Mouse (Mus musculus): ENCODE results near the gene Shank2. TPM values are rescaled to one million over a fixed set of nuclear protein-coding genes. Genes with fewer than 3 reads are reported as not detected.

Shank2 gene
- polyA plus RNA-seq, 1 experiment, result 2.0 TPM

GRCm38 (mm10) chr7:144390676-144391075 lies 388.9 kb downstream of the Shank2 start:
- H3K4me1 ChIP-seq (ENCODE audit: control insufficient read depth, insufficient read depth, low read length), result no peaks in the 10 kb centered on the region
- no peak for TF ChIP-seq POLR2A (IDR thresholded peaks at IDR 0.05; ENCODE audit: borderline replicate concordance, control insufficient read depth, low read depth, low read length)
- H3K4me3 ChIP-seq (replicated peaks; ENCODE audit: control insufficient read depth, low read depth, low read length), result no peak overlapping the region
- 74% methylated on average over 8 of the region's 8 CpGs for WGBS
- H3K27ac ChIP-seq (ENCODE audit: control insufficient read depth, insufficient read depth, low read depth, low read length, poor library complexity), result no peak overlapping the region

- Histone ChIP-seq H3K4me1 (ENCODE audit: control insufficient read depth, insufficient read depth, low read length) (no peaks in the 10 kb centered on the region), H3K27ac (ENCODE audit: control insufficient read depth, insufficient read depth, low read depth, low read length, poor library complexity) (no peak overlapping the region), H3K4me3 (replicated peaks; ENCODE audit: control insufficient read depth, low read depth, low read length) (no peak overlapping the region)
- TF ChIP-seq CTCF (IDR thresholded peaks at IDR 0.05; ENCODE audit: control insufficient read depth, insufficient read depth, low read length) (no peak), POLR2A (IDR thresholded peaks at IDR 0.05; ENCODE audit: borderline replicate concordance, control insufficient read depth, low read depth, low read length) (no peak)
- 65% methylated on average over 6 of the region's 6 CpGs for WGBS
Measured at GRCm38 (mm10) chr7:144391727-144392126, 390.0 kb downstream of the Shank2 start.

- no peak for TF ChIP-seq CTCF (IDR thresholded peaks at IDR 0.05; ENCODE audit: control insufficient read depth, insufficient read depth, low read length)
- Histone ChIP-seq H3K4me3 (replicated peaks; ENCODE audit: control insufficient read depth, low read depth, low read length) (no peak overlapping the region), H3K27ac (ENCODE audit: control insufficient read depth, insufficient read depth, low read depth, low read length, poor library complexity) (no peak overlapping the region), H3K4me1 (ENCODE audit: control insufficient read depth, insufficient read depth, low read length) (no peaks in the 10 kb centered on the region)
- 66% methylated on average over 4 of the region's 4 CpGs for WGBS
Measured at GRCm38 (mm10) chr7:144402492-144402891, 400.8 kb downstream of the Shank2 start.

GRCm38 (mm10) chr7:144407675-144408074 lies 405.9 kb downstream of the Shank2 start:
- TF ChIP-seq CTCF (IDR thresholded peaks at IDR 0.05; ENCODE audit: control insufficient read depth, insufficient read depth, low read length) (no peak), POLR2A (IDR thresholded peaks at IDR 0.05; ENCODE audit: borderline replicate concordance, control insufficient read depth, low read depth, low read length) (no peak)
- no peak overlapping the region for H3K4me3 ChIP-seq (replicated peaks; ENCODE audit: control insufficient read depth, low read depth, low read length)
- H3K27ac ChIP-seq (ENCODE audit: control insufficient read depth, insufficient read depth, low read depth, low read length, poor library complexity), result no peak overlapping the region
- H3K4me1 ChIP-seq (ENCODE audit: control insufficient read depth, insufficient read depth, low read length), result no peaks in the 10 kb centered on the region
- 48% methylated on average over 4 of the region's 4 CpGs for WGBS

GRCm38 (mm10) chr7:144408464-144409000 lies 406.8 kb downstream of the Shank2 start:
- Histone ChIP-seq H3K27ac (ENCODE audit: control insufficient read depth, insufficient read depth, low read depth, low read length, poor library complexity) (no peak overlapping the region), H3K4me1 (ENCODE audit: control insufficient read depth, insufficient read depth, low read length) (no peaks in the 10 kb centered on the region), H3K4me3 (replicated peaks; ENCODE audit: control insufficient read depth, low read depth, low read length) (no peak overlapping the region)
- TF ChIP-seq POLR2A (IDR thresholded peaks at IDR 0.05; ENCODE audit: borderline replicate concordance, control insufficient read depth, low read depth, low read length) (no peak), CTCF (IDR thresholded peaks at IDR 0.05; ENCODE audit: control insufficient read depth, insufficient read depth, low read length) (no peak)
- 64% methylated on average over 2 of the region's 2 CpGs for WGBS

GRCm38 (mm10) chr7:144409682-144410081 lies 408.0 kb downstream of the Shank2 start:
- Histone ChIP-seq H3K4me3 (replicated peaks; ENCODE audit: control insufficient read depth, low read depth, low read length) (no peak overlapping the region), H3K27ac (ENCODE audit: control insufficient read depth, insufficient read depth, low read depth, low read length, poor library complexity) (no peak overlapping the region), H3K4me1 (ENCODE audit: control insufficient read depth, insufficient read depth, low read length) (no peaks in the 10 kb centered on the region)
- WGBS, result 80% methylated on average over 18 of the region's 18 CpGs
- no peak for TF ChIP-seq CTCF (IDR thresholded peaks at IDR 0.05; ENCODE audit: control insufficient read depth, insufficient read depth, low read length)
- TF ChIP-seq POLR2A (IDR thresholded peaks at IDR 0.05; ENCODE audit: borderline replicate concordance, control insufficient read depth, low read depth, low read length), result no peak

- Histone ChIP-seq H3K27ac (ENCODE audit: control insufficient read depth, insufficient read depth, low read depth, low read length, poor library complexity) (no peak overlapping the region), H3K4me1 (ENCODE audit: control insufficient read depth, insufficient read depth, low read length) (no peaks in the 10 kb centered on the region), H3K4me3 (replicated peaks; ENCODE audit: control insufficient read depth, low read depth, low read length) (no peak overlapping the region)
- TF ChIP-seq CTCF (IDR thresholded peaks at IDR 0.05; ENCODE audit: control insufficient read depth, insufficient read depth, low read length) (no peak), POLR2A (IDR thresholded peaks at IDR 0.05; ENCODE audit: borderline replicate concordance, control insufficient read depth, low read depth, low read length) (no peak)
- 59% methylated on average over 22 of the region's 22 CpGs for WGBS
Measured at GRCm38 (mm10) chr7:144411967-144412906, 410.5 kb downstream of the Shank2 start.

- TF ChIP-seq CTCF (IDR thresholded peaks at IDR 0.05; ENCODE audit: control insufficient read depth, insufficient read depth, low read length) (no peak), POLR2A (IDR thresholded peaks at IDR 0.05; ENCODE audit: borderline replicate concordance, control insufficient read depth, low read depth, low read length) (no peak)
- no peak overlapping the region for H3K27ac ChIP-seq (ENCODE audit: control insufficient read depth, insufficient read depth, low read depth, low read length, poor library complexity)
- H3K4me1 ChIP-seq (ENCODE audit: control insufficient read depth, insufficient read depth, low read length), result no peaks in the 10 kb centered on the region
- no peak overlapping the region for H3K4me3 ChIP-seq (replicated peaks; ENCODE audit: control insufficient read depth, low read depth, low read length)
- WGBS, result 80% methylated on average over 5 of the region's 5 CpGs
Measured at GRCm38 (mm10) chr7:144414632-144415031, 412.9 kb downstream of the Shank2 start.

Data from bone marrow, adult 2 months (tissue).